ENCODE assay signal across 17 mouse cellular contexts in genomic region chr19:58879330-58879957, GRCm38 (mm10).
DNase-seq lines count a peak whose midpoint lies in the region; ATAC-seq and TF ChIP-seq lines count a peak whose summit lies in the region.
"Had no signal": no experiment of that assay in that cellular context is flagged by ENCODE, and none has a peak within 500 bp of the region (broad histone marks: within the 10 kb centered on the region; RNA-seq: fewer than 3 reads in every experiment).

No protein-coding gene starts in this region.

- 84% methylated on average over 7 of the region's 7 CpGs for WGBS in heart, embryonic 16.5 days
- 50% methylated on average over 7 of the region's 7 CpGs for whole genome bisulfite sequencing in liver, adult 2 months
- 55% methylated on average over 7 of the region's 7 CpGs for WGBS in intestine, postnatal 0 days
- 36% methylated on average over 7 of the region's 7 CpGs for WGBS in small intestine, adult 2 months
- 85% methylated on average over 7 of the region's 7 CpGs for WGBS in forebrain, embryonic 12.5 days

- 0 out of 2 replicates have a peak overlapping the region, but pooled peaks have one; percentile 3 for H3K27ac ChIP-seq in heart, embryonic 16.5 days (ENCODE audit: low read length)
- H3K27ac ChIP-seq in liver, adult 2 months (replicated peaks; ENCODE audit: insufficient read depth, low read depth, low read length): no peak overlapping the region
- H3K27ac ChIP-seq in intestine, postnatal 0 days (ENCODE audit: low read depth, low read length): no peak overlapping the region
- H3K27ac ChIP-seq in small intestine, adult 2 months (ENCODE audit: insufficient read depth, low read depth, low read length): peak overlapping the region; percentile 82
- no peak overlapping the region for H3K27ac ChIP-seq in forebrain, embryonic 12.5 days
- H3K27ac ChIP-seq: forebrain, embryonic 15.5 days; hindbrain, embryonic 15.5 days; limb, embryonic 15.5 days; midbrain, embryonic 10.5 days; neural tube, embryonic 15.5 days; stomach, postnatal 0 days had no signal

- no peaks in the 10 kb centered on the region for H3K9me3 ChIP-seq in heart, embryonic 16.5 days (replicated peaks; ENCODE audit: control insufficient read depth, low read length)
- no peaks in the 10 kb centered on the region for H3K9me3 ChIP-seq in intestine, postnatal 0 days (ENCODE audit: control insufficient read depth)
- H3K9me3 ChIP-seq in forebrain, embryonic 12.5 days: no peaks in the 10 kb centered on the region
- H3K9me3 ChIP-seq: forebrain, embryonic 15.5 days; hindbrain, embryonic 15.5 days; limb, embryonic 15.5 days; midbrain, embryonic 10.5 days; neural tube, embryonic 15.5 days had no signal

- peak overlapping the region; percentile 34; the same call in 1 of the 2 replicates for H3K9ac ChIP-seq in heart, embryonic 16.5 days (ENCODE audit: low read length)
- H3K9ac ChIP-seq in liver, adult 2 months (ENCODE audit: low read depth, low read length): no peak overlapping the region
- H3K9ac ChIP-seq in intestine, postnatal 0 days (ENCODE audit: low read depth, low read length): no peak overlapping the region
- no peak overlapping the region for H3K9ac ChIP-seq in forebrain, embryonic 12.5 days
- H3K9ac ChIP-seq: forebrain, embryonic 15.5 days; hindbrain, embryonic 15.5 days; limb, embryonic 15.5 days; neural tube, embryonic 15.5 days had no signal

- DNase-seq in heart, postnatal 4 days: no peak
- peak; percentile 70 for DNase-seq in liver, adult 2 months (ENCODE audit: extremely low read depth, low read depth, low spot score)
- no peak for DNase-seq in liver
- DNase-seq: adrenal gland, postnatal 14 days; cerebellum, adult 8-10 months; right cerebral cortex, adult 18-20 months had no signal

- H3K79me2 ChIP-seq in liver, adult 2 months (ENCODE audit: control insufficient read depth, insufficient read depth, low read length): no peaks in the 10 kb centered on the region

- no peaks in the 10 kb centered on the region for H3K36me3 ChIP-seq in heart, embryonic 16.5 days (ENCODE audit: control insufficient read depth, insufficient read depth)
- no peaks in the 10 kb centered on the region for H3K36me3 ChIP-seq in liver, adult 2 months (ENCODE audit: control insufficient read depth, insufficient read depth, low read length)
- no peaks in the 10 kb centered on the region for H3K36me3 ChIP-seq in intestine, postnatal 0 days (ENCODE audit: control insufficient read depth, insufficient read depth)
- H3K36me3 ChIP-seq in small intestine, adult 2 months (ENCODE audit: control insufficient read depth, insufficient read depth, low read length): no peaks in the 10 kb centered on the region
- H3K36me3 ChIP-seq in forebrain, embryonic 12.5 days (replicated peaks): no peaks in the 10 kb centered on the region
- H3K36me3 ChIP-seq: forebrain, embryonic 15.5 days; hindbrain, embryonic 15.5 days; limb, embryonic 15.5 days; midbrain, embryonic 10.5 days; neural tube, embryonic 15.5 days had no signal

- H3K4me3 ChIP-seq in heart, embryonic 16.5 days (ENCODE audit: low read length): no peak overlapping the region
- no peak overlapping the region for H3K4me3 ChIP-seq in liver, adult 2 months (ENCODE audit: insufficient read depth, low read depth, low read length)
- no peak overlapping the region for H3K4me3 ChIP-seq in intestine, postnatal 0 days (ENCODE audit: low read depth, low read length)
- no peak overlapping the region for H3K4me3 ChIP-seq in small intestine, adult 2 months (ENCODE audit: low read depth, low read length)
- no peak overlapping the region for H3K4me3 ChIP-seq in forebrain, embryonic 12.5 days (replicated peaks)
- H3K4me3 ChIP-seq: forebrain, embryonic 15.5 days; hindbrain, embryonic 15.5 days; limb, embryonic 15.5 days; midbrain, embryonic 10.5 days; neural tube, embryonic 15.5 days had no signal

- TF ChIP-seq CTCF in liver, adult 2 months (IDR thresholded peaks at IDR 0.05; ENCODE audit: low read depth, low read length): no peak
- TF ChIP-seq CTCF in intestine, postnatal 0 days (IDR thresholded peaks at IDR 0.05; ENCODE audit: low read depth): no peak
- TF ChIP-seq CTCF in small intestine, adult 2 months (IDR thresholded peaks at IDR 0.05; ENCODE audit: extremely low read depth, insufficient read length, insufficient replicate concordance, low read depth, low read length): no peak

- ATAC-seq in heart, embryonic 16.5 days (replicated peaks; ENCODE audit: extremely low read depth, insufficient read depth, low FRiP score): no peak
- ATAC-seq in intestine, postnatal 0 days: peak; percentile 77
- no peak for ATAC-seq in forebrain, embryonic 12.5 days (ENCODE audit: low FRiP score)
- ATAC-seq: CD4-positive, CD25-positive, alpha-beta regulatory T cell, adult 4 months; forebrain, embryonic 15.5 days had no signal

- H3K27me3 ChIP-seq in heart, embryonic 16.5 days (ENCODE audit: control insufficient read depth, insufficient read depth, low read length): no peaks in the 10 kb centered on the region
- H3K27me3 ChIP-seq in liver, adult 2 months (ENCODE audit: control insufficient read depth, insufficient read depth, low read length): no peaks in the 10 kb centered on the region
- no peaks in the 10 kb centered on the region for H3K27me3 ChIP-seq in intestine, postnatal 0 days (replicated peaks; ENCODE audit: control insufficient read depth, insufficient read depth, low read length)
- no peaks in the 10 kb centered on the region for H3K27me3 ChIP-seq in small intestine, adult 2 months (ENCODE audit: control insufficient read depth, insufficient read depth, low read length)
- H3K27me3 ChIP-seq in forebrain, embryonic 12.5 days: peaks cover 3% of the 10 kb centered on the region; the same call in 1 of the 2 replicates
- H3K27me3 ChIP-seq: forebrain, embryonic 15.5 days; hindbrain, embryonic 15.5 days; limb, embryonic 15.5 days; neural tube, embryonic 15.5 days had no signal

- H3K4me2 ChIP-seq in heart, embryonic 16.5 days (ENCODE audit: low read depth, low read length): no peak overlapping the region
- no peak overlapping the region for H3K4me2 ChIP-seq in intestine, postnatal 0 days (replicated peaks; ENCODE audit: low read depth)
- no peak overlapping the region for H3K4me2 ChIP-seq in forebrain, embryonic 12.5 days
- H3K4me2 ChIP-seq: forebrain, embryonic 15.5 days; hindbrain, embryonic 15.5 days; limb, embryonic 15.5 days; neural tube, embryonic 15.5 days had no signal

- TF ChIP-seq POLR2A in liver, adult 2 months (IDR thresholded peaks at IDR 0.05; ENCODE audit: extremely low read depth, insufficient read depth, low read length): no peak
- TF ChIP-seq POLR2A in small intestine, adult 2 months (IDR thresholded peaks at IDR 0.05; ENCODE audit: low read depth, low read length): no peak

- H3K4me1 ChIP-seq in heart, embryonic 16.5 days (ENCODE audit: control insufficient read depth, insufficient read depth, low read length): peaks cover 23% of the 10 kb centered on the region
- H3K4me1 ChIP-seq in liver, adult 2 months (ENCODE audit: control insufficient read depth, insufficient read depth, low read length): peaks cover 7% of the 10 kb centered on the region; the same call in 1 of the 2 replicates
- H3K4me1 ChIP-seq in intestine, postnatal 0 days (replicated peaks; ENCODE audit: control insufficient read depth, insufficient read depth, low read length): no peaks in the 10 kb centered on the region
- peaks cover 18% of the 10 kb centered on the region for H3K4me1 ChIP-seq in small intestine, adult 2 months (ENCODE audit: control insufficient read depth, insufficient read depth, insufficient read length, low read length)
- H3K4me1 ChIP-seq in forebrain, embryonic 12.5 days: no peaks in the 10 kb centered on the region
- H3K4me1 ChIP-seq: forebrain, embryonic 15.5 days; limb, embryonic 15.5 days; midbrain, embryonic 10.5 days had no signal

Comparison
In these comparisons a context has a peak if more than half of its experiments do, and no peak if none do; other contexts are left out.
1. H3K27ac ChIP-seq: peak in heart, embryonic 16.5 days (single experiment) and small intestine, adult 2 months (single experiment); none in liver, adult 2 months (single experiment), intestine, postnatal 0 days (single experiment) and forebrain, embryonic 12.5 days (single experiment).